Mouse (Mus musculus): ENCODE measurements at regions not wholly inside any gene's neighbourhood (a gene's known extent, or its start where the extent isn't known, plus 50 kb on each side); places are given as distances from the start of the nearest gene placed in this dataset.

DNA sequence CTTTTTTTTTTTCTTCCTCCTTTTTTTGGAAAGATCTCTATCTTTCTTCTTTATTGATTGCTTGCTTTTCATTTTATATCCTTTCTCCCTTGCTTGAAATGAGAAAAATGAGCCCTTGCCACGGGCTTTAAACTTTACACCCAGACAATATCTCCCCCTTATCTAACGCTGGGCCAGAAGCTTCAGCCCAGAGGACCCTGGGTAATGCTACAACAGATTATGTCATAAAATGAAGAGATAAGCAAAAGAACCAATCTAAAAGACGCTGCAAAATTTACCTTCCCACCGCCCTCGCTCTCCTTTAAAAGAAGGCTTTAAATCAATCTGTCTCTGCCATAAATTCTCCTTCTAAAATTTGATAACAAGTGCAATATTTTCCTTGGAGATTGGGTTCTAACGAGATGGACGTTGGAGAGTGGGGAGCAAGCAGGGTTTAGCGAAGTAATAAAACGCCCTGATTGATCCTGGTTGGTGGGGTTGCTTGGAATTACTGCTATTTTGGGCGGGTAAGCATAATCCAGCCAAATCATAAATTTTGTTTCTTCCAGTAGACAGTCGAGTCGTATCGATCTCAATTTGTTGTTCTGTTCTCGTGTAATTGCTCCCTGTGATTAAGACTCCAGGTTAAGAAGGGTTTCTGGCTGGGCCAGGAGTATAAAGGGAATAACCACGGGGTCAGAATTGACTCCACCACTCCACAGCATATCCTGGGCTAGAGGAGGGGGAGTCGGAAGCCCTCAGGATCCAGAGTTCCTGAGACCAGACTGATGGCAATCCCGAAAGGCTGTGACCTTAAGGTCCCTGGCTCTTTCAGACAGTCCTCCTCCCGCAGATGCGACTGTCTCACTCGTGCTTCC is 318.9 kb downstream of the Gm9195 start:
- no peak for TF ChIP-seq CTCF (IDR thresholded peaks at IDR 0.05)
- TF ChIP-seq EP300 (IDR thresholded peaks at IDR 0.05), result no peak

Measured in lung, postnatal 0 days (tissue).